Mouse (Mus musculus): Measurements from ENCODE around the gene Ankrd13d. TPM values are rescaled to one million over a fixed set of nuclear protein-coding genes. Genes with fewer than 3 reads are reported as not detected.

Gene Ankrd13d
- polyA plus RNA-seq, 1 experiment = 1.7 TPM

DNA sequence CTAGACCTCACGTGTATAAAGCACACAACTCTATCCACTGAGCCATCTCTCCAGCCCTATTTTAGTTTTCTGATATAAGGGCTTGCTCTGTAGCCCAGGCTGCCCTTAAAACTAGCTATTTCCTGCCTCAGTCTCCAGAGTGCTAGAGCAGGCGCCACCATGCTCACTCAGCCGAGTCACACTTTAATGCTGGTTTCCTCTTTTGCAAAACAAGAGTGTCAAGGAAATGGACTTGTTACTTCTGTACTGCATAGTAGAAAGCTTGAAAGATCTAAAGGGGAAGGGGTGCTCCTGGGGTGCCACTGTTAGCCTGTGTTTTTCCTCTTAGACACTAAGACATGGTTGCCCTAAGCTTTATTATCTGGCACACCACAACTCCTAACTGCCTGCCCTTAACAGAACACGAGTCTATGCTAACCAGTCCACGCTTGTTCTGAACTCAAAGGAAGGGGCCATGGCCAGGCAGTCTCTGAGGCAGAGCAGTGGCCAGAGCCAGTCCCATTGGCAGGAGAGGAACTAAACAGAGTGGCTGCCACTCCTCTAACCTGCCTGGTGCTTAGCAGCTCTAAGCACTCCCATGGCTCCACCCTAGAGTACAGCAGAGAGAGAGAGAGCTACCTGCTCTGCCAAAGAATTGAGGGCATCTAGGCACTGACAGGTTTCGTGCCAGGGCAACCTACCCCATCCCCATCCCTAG is 16.8 kb upstream of the Ankrd13d start:
- Histone ChIP-seq H3K4me2 (ENCODE audit: low read depth) (no peak overlapping the region), H3K79me2 (ENCODE audit: control insufficient read depth, insufficient read depth) (peaks cover 66% of the 10 kb centered on the region), H3ac (ENCODE audit: control insufficient read depth, insufficient read length) (no peak overlapping the region), H3K27me3 (ENCODE audit: control insufficient read depth, insufficient read depth, insufficient read length) (no peaks in the 10 kb centered on the region), H3K4me3 (no peak overlapping the region), H3K36me3 (ENCODE audit: control insufficient read depth, insufficient read depth) (no peaks in the 10 kb centered on the region)
- no peak for TF ChIP-seq POLR2A (IDR thresholded peaks at IDR 0.05; ENCODE audit: insufficient read length, low read depth)
- no peak for TF ChIP-seq SRF (IDR thresholded peaks at IDR 0.05; ENCODE audit: control insufficient read depth, insufficient read length, low read depth)
- TF ChIP-seq TCF3 (IDR thresholded peaks at IDR 0.05; ENCODE audit: insufficient read length, low read depth) = no peak
- TF ChIP-seq MYOD1 (IDR thresholded peaks at IDR 0.05; ENCODE audit: control insufficient read depth in 1 of 3, insufficient read length in 2 of 3, low read depth in 2 of 3) = no peak
- no peak for TF ChIP-seq CEBPB (IDR thresholded peaks at IDR 0.05; ENCODE audit: insufficient read depth, poor library complexity, severe bottlenecking)
- TF ChIP-seq MAX (IDR thresholded peaks at IDR 0.05; ENCODE audit: low read depth) = no peak
- no peak for TF ChIP-seq USF1 (IDR thresholded peaks at IDR 0.05; ENCODE audit: low read depth)
- no peak for TF ChIP-seq E2F4 (IDR thresholded peaks at IDR 0.05; ENCODE audit: insufficient read depth)
- TF ChIP-seq REST (IDR thresholded peaks at IDR 0.05; ENCODE audit: insufficient read depth, insufficient read length) = no peak
- no peak for TF ChIP-seq POLR2AphosphoS2 (IDR thresholded peaks at IDR 0.05; ENCODE audit: insufficient read length, low read depth)
- no peak for TF ChIP-seq TCF12 (IDR thresholded peaks at IDR 0.05; ENCODE audit: insufficient read depth, poor library complexity, severe bottlenecking)
- no peak for TF ChIP-seq MYOG (IDR thresholded peaks at IDR 0.05; ENCODE audit: control insufficient read depth in 1 of 3, insufficient read depth in 1 of 3, insufficient read length in 2 of 3, low read depth in 2 of 3)

DNA sequence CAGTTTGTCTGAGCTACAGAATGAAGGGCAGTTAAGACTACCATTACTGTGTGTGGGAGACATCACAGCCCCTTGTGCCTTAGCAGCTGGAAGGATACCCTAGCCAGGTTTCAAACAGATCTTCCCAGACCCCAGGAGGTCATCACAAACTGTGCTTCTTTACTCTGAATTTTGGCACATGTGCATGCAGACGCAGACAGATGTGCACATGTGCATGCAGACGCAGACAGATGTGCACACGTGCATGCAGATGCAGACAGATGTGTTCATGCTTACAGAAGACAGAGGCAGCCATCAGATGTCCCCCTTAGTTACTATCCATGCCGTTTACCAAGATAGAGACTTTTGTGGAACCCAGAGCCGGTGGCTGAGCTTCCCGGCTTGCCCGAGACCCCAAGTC is 16.2 kb upstream of the Ankrd13d start:
- Histone ChIP-seq H3K36me3 (ENCODE audit: control insufficient read depth, insufficient read depth) (no peaks in the 10 kb centered on the region), H3K79me2 (ENCODE audit: control insufficient read depth, insufficient read depth) (peaks cover 60% of the 10 kb centered on the region), H3ac (ENCODE audit: control insufficient read depth, insufficient read length) (no peak overlapping the region), H3K27me3 (ENCODE audit: control insufficient read depth, insufficient read depth, insufficient read length) (no peaks in the 10 kb centered on the region), H3K4me3 (no peak overlapping the region), H3K4me2 (ENCODE audit: low read depth) (no peak overlapping the region)
- TF ChIP-seq MYOD1 (IDR thresholded peaks at IDR 0.05; ENCODE audit: control insufficient read depth in 1 of 3, insufficient read length in 2 of 3, low read depth in 2 of 3) = no peak
- no peak for TF ChIP-seq CEBPB (IDR thresholded peaks at IDR 0.05; ENCODE audit: insufficient read depth, poor library complexity, severe bottlenecking)
- no peak for TF ChIP-seq TCF12 (IDR thresholded peaks at IDR 0.05; ENCODE audit: insufficient read depth, poor library complexity, severe bottlenecking)
- no peak for TF ChIP-seq SRF (IDR thresholded peaks at IDR 0.05; ENCODE audit: control insufficient read depth, insufficient read length, low read depth)
- TF ChIP-seq MYOG (IDR thresholded peaks at IDR 0.05; ENCODE audit: control insufficient read depth in 1 of 3, insufficient read depth in 1 of 3, insufficient read length in 2 of 3, low read depth in 2 of 3) = no peak
- TF ChIP-seq REST (IDR thresholded peaks at IDR 0.05; ENCODE audit: insufficient read depth, insufficient read length) = no peak
- no peak for TF ChIP-seq MAX (IDR thresholded peaks at IDR 0.05; ENCODE audit: low read depth)

DNA sequence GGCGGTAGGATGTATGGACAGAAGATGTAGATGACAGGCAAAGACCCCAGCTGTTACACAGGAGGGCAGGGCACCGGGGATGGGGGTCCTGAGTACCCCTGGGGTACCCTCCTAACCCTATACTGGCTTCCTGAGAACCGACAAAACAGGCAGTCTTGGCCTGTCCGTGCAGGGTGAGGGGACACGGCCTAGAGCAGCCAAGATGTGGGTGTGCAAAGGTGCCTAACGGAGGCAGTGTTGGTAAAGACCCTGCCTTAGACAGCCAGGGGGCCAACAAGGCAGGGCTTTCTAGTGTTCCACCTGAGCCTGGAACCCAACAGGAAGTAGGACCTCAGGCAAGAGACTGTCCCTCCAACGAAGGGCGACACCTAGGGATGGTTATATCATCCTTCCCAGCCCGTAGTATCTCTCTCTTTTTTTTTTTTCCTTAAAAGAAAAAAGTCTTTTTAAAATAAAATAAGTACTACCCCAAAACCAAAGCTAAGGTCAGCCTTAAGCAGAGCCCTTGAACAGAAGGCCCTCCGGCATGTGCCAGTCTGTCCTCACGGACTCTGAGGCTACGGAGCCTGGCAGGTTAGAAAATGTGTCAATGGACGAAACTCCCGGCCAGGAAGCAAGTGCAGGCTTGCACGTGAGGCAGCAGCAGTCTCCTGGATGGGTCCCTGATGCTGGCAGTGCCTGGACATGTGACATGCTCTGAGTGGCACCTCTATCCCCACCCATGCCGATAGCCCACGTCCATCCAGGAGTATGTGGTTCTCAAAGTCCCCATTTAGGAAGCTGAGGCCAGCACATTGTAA is 15.6 kb upstream of the Ankrd13d start:
- Histone ChIP-seq H3ac (ENCODE audit: control insufficient read depth, insufficient read length) (no peak overlapping the region), H3K4me3 (no peak overlapping the region), H3K4me2 (ENCODE audit: low read depth) (no peak overlapping the region), H3K79me2 (ENCODE audit: control insufficient read depth, insufficient read depth) (peaks cover 54% of the 10 kb centered on the region), H3K36me3 (ENCODE audit: control insufficient read depth, insufficient read depth) (no peaks in the 10 kb centered on the region), H3K27me3 (ENCODE audit: control insufficient read depth, insufficient read depth, insufficient read length) (no peaks in the 10 kb centered on the region)
- no peak for TF ChIP-seq CEBPB (IDR thresholded peaks at IDR 0.05; ENCODE audit: insufficient read depth, poor library complexity, severe bottlenecking)
- no peak for TF ChIP-seq MYOD1 (IDR thresholded peaks at IDR 0.05; ENCODE audit: control insufficient read depth in 1 of 3, insufficient read length in 2 of 3, low read depth in 2 of 3)
- no peak for TF ChIP-seq MYOG (IDR thresholded peaks at IDR 0.05; ENCODE audit: control insufficient read depth in 1 of 3, insufficient read depth in 1 of 3, insufficient read length in 2 of 3, low read depth in 2 of 3)

DNA sequence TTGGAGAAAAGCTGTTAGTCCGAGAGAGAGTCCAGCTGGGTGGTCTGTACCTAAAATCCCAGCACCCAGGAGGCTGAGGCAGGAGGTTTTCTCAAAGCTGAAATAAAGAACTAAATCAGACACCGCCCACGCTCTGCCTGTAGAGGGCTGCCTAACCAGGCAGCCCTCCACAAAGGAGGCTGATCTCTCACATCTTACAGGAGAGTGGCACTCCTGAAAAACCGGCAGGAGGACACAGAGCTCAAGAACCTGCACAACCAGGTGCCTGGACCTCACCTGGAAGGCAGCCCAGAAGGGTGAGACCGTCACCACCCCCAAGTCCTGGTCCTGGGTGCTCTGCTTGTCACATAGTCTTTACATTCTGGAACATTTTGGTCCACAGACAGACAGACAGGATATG is 14.9 kb upstream of the Ankrd13d start:
- Histone ChIP-seq H3K79me2 (ENCODE audit: control insufficient read depth, insufficient read depth) (peaks cover 52% of the 10 kb centered on the region), H3K4me3 (no peak overlapping the region), H3K4me2 (ENCODE audit: low read depth) (no peak overlapping the region), H3K36me3 (ENCODE audit: control insufficient read depth, insufficient read depth) (no peaks in the 10 kb centered on the region), H3ac (ENCODE audit: control insufficient read depth, insufficient read length) (no peak overlapping the region), H3K27me3 (ENCODE audit: control insufficient read depth, insufficient read depth, insufficient read length) (no peaks in the 10 kb centered on the region)
- no peak for TF ChIP-seq CEBPB (IDR thresholded peaks at IDR 0.05; ENCODE audit: insufficient read depth, poor library complexity, severe bottlenecking)

DNA sequence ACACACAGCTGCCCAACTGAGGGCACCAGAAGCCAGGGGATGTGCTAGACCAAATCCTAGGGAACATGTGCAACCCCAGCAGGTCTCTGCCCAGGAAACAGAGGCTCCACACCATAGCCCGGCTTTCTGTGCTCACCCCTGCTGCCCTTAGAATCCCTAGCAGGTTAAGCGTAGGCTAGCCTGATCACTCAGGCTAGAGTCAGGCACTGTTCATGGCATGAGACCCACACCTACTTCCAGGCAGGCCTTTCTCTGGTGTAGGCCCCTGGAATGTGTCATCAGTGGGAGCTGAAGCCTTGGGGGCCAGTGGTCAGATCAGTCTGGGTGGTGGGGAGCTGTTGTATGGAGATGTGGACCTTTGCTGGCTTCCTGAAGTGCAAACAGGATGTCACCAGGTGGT is 13.7 kb upstream of the Ankrd13d start:
- Histone ChIP-seq H3K36me3 (ENCODE audit: control insufficient read depth, insufficient read depth) (peaks cover 9% of the 10 kb centered on the region), H3K27me3 (ENCODE audit: control insufficient read depth, insufficient read depth, insufficient read length) (no peaks in the 10 kb centered on the region), H3ac (ENCODE audit: control insufficient read depth, insufficient read length) (no peak overlapping the region), H3K4me2 (ENCODE audit: low read depth) (no peak overlapping the region), H3K79me2 (ENCODE audit: control insufficient read depth, insufficient read depth) (peaks cover 39% of the 10 kb centered on the region), H3K4me3 (no peak overlapping the region)
- no peak for TF ChIP-seq USF1 (IDR thresholded peaks at IDR 0.05; ENCODE audit: low read depth)
- no peak for TF ChIP-seq POLR2AphosphoS2 (IDR thresholded peaks at IDR 0.05; ENCODE audit: insufficient read length, low read depth)
- TF ChIP-seq MYOD1 (IDR thresholded peaks at IDR 0.05; ENCODE audit: control insufficient read depth in 1 of 3, insufficient read length in 2 of 3, low read depth in 2 of 3) = no peak
- no peak for TF ChIP-seq TCF12 (IDR thresholded peaks at IDR 0.05; ENCODE audit: insufficient read depth, poor library complexity, severe bottlenecking)
- TF ChIP-seq MYOG (IDR thresholded peaks at IDR 0.05; ENCODE audit: control insufficient read depth in 1 of 3, insufficient read depth in 1 of 3, insufficient read length in 2 of 3, low read depth in 2 of 3) = no peak
- TF ChIP-seq SRF (IDR thresholded peaks at IDR 0.05; ENCODE audit: control insufficient read depth, insufficient read length, low read depth) = no peak
- no peak for TF ChIP-seq MAX (IDR thresholded peaks at IDR 0.05; ENCODE audit: low read depth)

Data from myocyte (in vitro differentiated cells).